Mouse (Mus musculus) heart, adult 2 months (tissue): ENCODE data around the gene Mrpl38.
A peak's percentile ranks its signal among the peaks of the same experiment; 100 is the strongest.

Experiments used
- CTCF ChIP-seq: fragments of 200-600 bp; IDR thresholded peaks from 2 replicates; pipeline ENCODE4 v1.8.1; 2022; ENCODE audit warnings: antibody characterized with exemption, mild to moderate bottlenecking, moderate library complexity
- EP300 ChIP-seq: fragments of 200-500 bp; IDR thresholded peaks from 2 replicates; pipeline ENCODE4 v1.6.1; 2011; ENCODE audit warnings: low read depth, low read length, control low read depth; ENCODE audit not compliant: insufficient read depth
- POLR2A ChIP-seq: fragments of 200-500 bp; IDR thresholded peaks from 2 replicates; pipeline ENCODE4 v1.6.1; 2011; ENCODE audit warnings: mild to moderate bottlenecking, low read depth, low read length, control low read depth; ENCODE audit not compliant: insufficient read depth

DNA sequence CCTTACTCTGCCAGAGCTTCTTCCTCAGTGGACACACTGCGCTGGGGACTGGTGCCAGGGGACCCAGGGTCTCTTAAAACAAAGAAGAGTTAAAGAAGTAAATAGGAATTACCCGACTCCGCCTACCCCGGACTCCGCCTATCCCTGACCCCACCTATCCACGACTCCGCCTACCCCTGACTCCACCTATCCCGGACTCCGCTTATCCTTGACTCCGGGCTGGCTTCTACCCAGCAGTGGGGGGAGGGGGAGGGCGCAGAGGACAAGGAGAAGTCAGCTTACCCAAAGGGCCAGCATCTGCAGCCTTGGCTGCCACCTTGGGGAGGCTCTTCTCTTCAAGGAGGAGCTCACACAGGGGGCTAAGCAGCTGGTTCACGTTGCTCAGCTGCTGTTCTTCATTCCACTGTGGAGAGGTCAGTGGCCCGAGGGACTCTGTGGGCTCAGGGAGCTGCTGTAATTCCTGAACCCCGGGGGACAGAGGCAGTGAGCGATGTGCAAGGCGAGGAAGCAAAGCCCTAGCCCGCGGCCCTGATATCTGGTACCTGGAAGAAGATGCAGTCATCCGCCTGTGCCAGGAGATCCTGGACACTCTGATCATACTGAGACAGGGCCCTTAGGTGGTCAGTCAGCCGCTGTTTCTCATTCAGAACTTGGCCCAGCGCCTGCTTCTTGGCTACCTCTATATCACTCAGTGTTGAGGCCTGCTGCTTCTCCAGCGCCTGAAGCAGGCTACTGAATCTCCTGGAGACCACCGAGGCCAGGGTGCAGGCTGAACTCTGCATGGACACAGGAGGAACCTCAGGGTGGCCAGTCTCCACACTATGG, 11.3 kb downstream of the Mrpl38 start, which contains the start of gene Trim47:
- TF ChIP-seq CTCF (no peak), EP300 (0 out of 2 replicates have a peak, but pooled peaks have one; percentile 21), POLR2A (no peak)
